Mouse (Mus musculus) liver, embryonic 12.5 days (tissue): Measurements from ENCODE around the gene Rab31. TPM values are rescaled to one million over a fixed set of nuclear protein-coding genes. Genes with fewer than 3 reads are reported as not detected.

ENCODE experiments used
- ATAC-seq: fragments of 200-750 bp; cut with Nextera tagmentation; 2 replicates; pipeline ENCODE4 v1.8.0; 2017; ENCODE audit warnings: moderate number of reproducible peaks, mild to moderate bottlenecking, moderate library complexity
- H3K27ac ChIP-seq: fragments of 300-500 bp; sonication (generic); 2 replicates; pipeline ENCODE4 v1.5.1; 2016; ENCODE audit warnings: mild to moderate bottlenecking
- H3K27me3 ChIP-seq: fragments of 300-500 bp; sonication (generic); replicated peaks from 2 replicates; pipeline ENCODE4 v1.6.1; 2016; ENCODE audit warnings: mild to moderate bottlenecking, moderate library complexity
- H3K36me3 ChIP-seq: fragments of 300-500 bp; sonication (generic); 2 replicates; pipeline ENCODE4 v1.6.1; 2016; ENCODE audit warnings: mild to moderate bottlenecking, moderate library complexity
- H3K4me1 ChIP-seq: fragments of 300-500 bp; sonication (generic); 2 replicates; pipeline ENCODE4 v1.6.1; 2016
- H3K4me2 ChIP-seq: fragments of 300-500 bp; sonication (generic); 2 replicates; pipeline ENCODE4 v1.6.1; 2016; ENCODE audit warnings: mild to moderate bottlenecking, moderate library complexity
- H3K4me3 ChIP-seq: fragments of 300-500 bp; sonication (generic); 2 replicates; pipeline ENCODE4 v1.5.1; 2016; ENCODE audit warnings: mild to moderate bottlenecking, moderate library complexity
- H3K9ac ChIP-seq: fragments of 300-500 bp; sonication (generic); 2 replicates; pipeline ENCODE4 v1.6.1; 2016; ENCODE audit warnings: mild to moderate bottlenecking, moderate library complexity
- H3K9me3 ChIP-seq: fragments of 300-500 bp; sonication (generic); replicated peaks from 2 replicates; pipeline ENCODE4 v1.6.1; 2016; ENCODE audit warnings: mild to moderate bottlenecking, moderate library complexity
- WGBS: fragments of 180-500 bp; shearing (Covaris S2); methylation state at CpG from one replicate; pipeline ENCODE4 v1.1.7; 2016; ENCODE audit not compliant: insufficient replicate concordance; 5-methylcytosine and 5-hydroxymethylcytosine counted together
- polyA plus RNA-seq: library from polyadenylated mRNA; unstranded; fragments of >200 nt; fragmentation: Nextera tagmentation; extraction: Ambion mirVana; gene quantifications from 2 replicates; pipeline ENCODE4 v1.2.1, GENCODE M21; 2016

The Rab31 gene
- polyA plus RNA-seq, 1 experiment from 2014 or later: 7.7 TPM

DNA sequence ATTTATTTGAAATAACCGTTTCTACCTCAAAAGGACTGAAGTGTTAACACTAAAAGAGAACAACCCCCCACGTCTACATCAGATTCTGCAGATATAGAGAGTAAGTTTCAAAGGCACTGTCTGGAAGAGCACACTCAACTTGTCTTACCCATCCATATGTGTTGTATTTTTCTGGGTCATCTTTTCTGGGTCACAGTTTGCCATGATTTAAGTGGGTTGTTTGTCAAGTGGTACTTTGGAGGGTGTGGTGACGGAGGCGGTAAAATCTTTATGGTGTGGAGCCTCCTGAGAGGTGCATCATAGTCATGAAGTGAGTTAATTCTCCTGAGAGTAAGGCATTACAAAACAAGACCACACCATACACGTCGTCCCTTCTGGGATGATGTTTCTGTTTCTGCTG lies 147.0 kb downstream of the Rab31 start:
- H3K9ac ChIP-seq: no peak overlapping the region
- H3K27me3 ChIP-seq: no peaks in the 10 kb centered on the region; the same call in 1 of the 2 replicates
- H3K9me3 ChIP-seq: no peaks in the 10 kb centered on the region
- H3K4me1 ChIP-seq: no peaks in the 10 kb centered on the region
- 74% methylated on average over 6 of the region's 6 CpGs for WGBS
- H3K4me3 ChIP-seq: no peak overlapping the region
- no peaks in the 10 kb centered on the region for H3K36me3 ChIP-seq
- H3K4me2 ChIP-seq: no peak overlapping the region
- no peak overlapping the region for H3K27ac ChIP-seq
- ATAC-seq: no peak

DNA sequence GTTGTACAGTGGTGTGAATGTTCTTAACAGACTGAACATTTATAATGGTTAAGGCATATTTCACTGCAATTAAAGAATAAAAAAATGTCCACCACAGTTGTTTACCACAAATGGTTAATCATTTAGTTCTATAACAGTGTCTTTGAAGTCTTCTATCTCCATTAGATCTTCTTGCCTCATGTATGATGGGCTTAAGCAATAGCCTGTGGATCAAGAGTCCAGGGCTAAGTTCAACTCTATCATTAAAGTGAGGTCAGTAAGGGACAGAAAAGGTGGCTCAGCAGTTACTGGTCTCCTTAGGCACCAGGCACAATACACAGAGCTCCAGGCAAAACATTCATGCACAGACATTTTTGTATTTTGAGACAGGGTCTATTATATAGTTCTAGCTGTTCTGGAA lies 149.4 kb downstream of the Rab31 start:
- no peaks in the 10 kb centered on the region for H3K4me1 ChIP-seq
- no peaks in the 10 kb centered on the region; the same call in 1 of the 2 replicates for H3K27me3 ChIP-seq
- no peaks in the 10 kb centered on the region for H3K36me3 ChIP-seq
- H3K9me3 ChIP-seq: no peaks in the 10 kb centered on the region
- H3K9ac ChIP-seq: no peak overlapping the region
- H3K4me3 ChIP-seq: no peak overlapping the region
- no peak for ATAC-seq
- H3K4me2 ChIP-seq: no peak overlapping the region
- no peak overlapping the region for H3K27ac ChIP-seq

DNA sequence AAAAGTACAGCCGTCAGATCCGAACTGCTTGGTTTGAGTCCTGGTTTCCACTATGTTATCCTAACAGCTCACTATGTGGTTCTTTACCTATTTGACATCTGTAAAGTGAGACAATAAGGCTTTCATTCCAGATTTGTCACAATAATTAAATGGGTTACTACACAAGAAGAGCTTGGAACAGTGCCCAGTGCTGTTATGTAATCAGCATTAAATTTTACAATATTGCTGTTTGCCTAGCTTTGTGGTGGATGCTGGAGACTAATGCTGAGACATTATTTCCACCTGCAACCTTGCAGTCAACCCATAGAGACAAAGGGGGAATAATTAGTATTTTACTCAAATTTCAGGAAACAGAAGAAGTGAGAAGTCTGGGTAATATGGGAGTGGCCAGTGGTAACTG lies 154.1 kb downstream of the Rab31 start:
- ATAC-seq: no peak
- Histone ChIP-seq H3K4me3 (no peak overlapping the region), H3K9me3 (no peaks in the 10 kb centered on the region), H3K4me1 (peaks cover 7% of the 10 kb centered on the region; the same call in 1 of the 2 replicates), H3K9ac (no peak overlapping the region), H3K4me2 (no peak overlapping the region), H3K36me3 (no peaks in the 10 kb centered on the region), H3K27ac (no peak overlapping the region), H3K27me3 (no peaks in the 10 kb centered on the region; the same call in 1 of the 2 replicates)
- 85% methylated on average over 2 of the region's 2 CpGs for WGBS

DNA sequence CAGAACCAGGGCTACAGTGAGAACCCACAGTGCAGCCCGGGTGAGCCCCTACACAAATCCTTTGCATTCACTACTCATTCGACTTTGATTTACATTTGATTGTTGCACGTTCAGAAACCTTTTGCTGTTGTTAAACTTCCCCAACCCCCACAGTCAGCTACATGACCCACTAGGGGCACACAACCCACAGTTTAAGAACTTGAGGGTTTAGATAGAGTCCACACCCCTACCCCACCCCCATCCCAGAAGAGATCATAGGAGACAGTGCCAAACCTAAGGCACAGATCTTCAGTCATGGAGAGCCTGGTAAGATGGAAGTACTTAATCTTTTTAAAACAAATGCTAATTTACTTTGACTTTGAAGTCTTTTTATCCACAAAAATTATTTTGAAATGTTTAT lies 156.9 kb downstream of the Rab31 start:
- no peak overlapping the region for H3K9ac ChIP-seq
- no peak overlapping the region for H3K4me3 ChIP-seq
- H3K4me1 ChIP-seq: peaks cover 18% of the 10 kb centered on the region
- 39% methylated on average over 3 of the region's 3 CpGs for WGBS
- H3K27ac ChIP-seq: no peak overlapping the region
- no peaks in the 10 kb centered on the region for H3K27me3 ChIP-seq
- H3K9me3 ChIP-seq: no peaks in the 10 kb centered on the region
- H3K36me3 ChIP-seq: no peaks in the 10 kb centered on the region
- no peak for ATAC-seq
- no peak overlapping the region for H3K4me2 ChIP-seq

DNA sequence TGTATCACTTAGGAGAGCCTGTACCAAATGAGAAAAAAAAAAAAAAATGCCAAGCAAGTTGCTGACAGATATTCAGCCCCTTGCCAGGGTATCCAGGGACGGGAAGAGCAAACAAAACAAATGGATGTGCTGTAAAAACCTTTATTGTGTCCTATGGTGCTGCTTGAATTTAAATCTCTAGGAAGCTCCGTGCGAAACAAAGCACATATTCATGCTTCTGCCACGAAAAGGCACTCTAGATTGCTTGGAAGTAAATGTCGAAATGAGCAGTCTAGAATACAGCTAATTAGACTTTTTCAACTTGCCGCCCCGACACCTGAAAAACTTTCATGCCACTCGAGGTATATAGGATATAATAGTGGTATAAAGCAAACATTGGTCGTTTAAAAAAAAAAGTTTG lies 158.1 kb downstream of the Rab31 start:
- Histone ChIP-seq H3K4me2 (peak overlapping the region; percentile 85), H3K36me3 (peaks cover 5% of the 10 kb centered on the region), H3K9me3 (no peaks in the 10 kb centered on the region), H3K27me3 (no peaks in the 10 kb centered on the region), H3K4me3 (peak overlapping the region; percentile 98), H3K4me1 (peaks cover 28% of the 10 kb centered on the region), H3K9ac (peak overlapping the region; percentile 99), H3K27ac (peak overlapping the region; percentile 98)
- no peak for ATAC-seq
- WGBS: 5% methylated on average over 9 of the region's 9 CpGs

DNA sequence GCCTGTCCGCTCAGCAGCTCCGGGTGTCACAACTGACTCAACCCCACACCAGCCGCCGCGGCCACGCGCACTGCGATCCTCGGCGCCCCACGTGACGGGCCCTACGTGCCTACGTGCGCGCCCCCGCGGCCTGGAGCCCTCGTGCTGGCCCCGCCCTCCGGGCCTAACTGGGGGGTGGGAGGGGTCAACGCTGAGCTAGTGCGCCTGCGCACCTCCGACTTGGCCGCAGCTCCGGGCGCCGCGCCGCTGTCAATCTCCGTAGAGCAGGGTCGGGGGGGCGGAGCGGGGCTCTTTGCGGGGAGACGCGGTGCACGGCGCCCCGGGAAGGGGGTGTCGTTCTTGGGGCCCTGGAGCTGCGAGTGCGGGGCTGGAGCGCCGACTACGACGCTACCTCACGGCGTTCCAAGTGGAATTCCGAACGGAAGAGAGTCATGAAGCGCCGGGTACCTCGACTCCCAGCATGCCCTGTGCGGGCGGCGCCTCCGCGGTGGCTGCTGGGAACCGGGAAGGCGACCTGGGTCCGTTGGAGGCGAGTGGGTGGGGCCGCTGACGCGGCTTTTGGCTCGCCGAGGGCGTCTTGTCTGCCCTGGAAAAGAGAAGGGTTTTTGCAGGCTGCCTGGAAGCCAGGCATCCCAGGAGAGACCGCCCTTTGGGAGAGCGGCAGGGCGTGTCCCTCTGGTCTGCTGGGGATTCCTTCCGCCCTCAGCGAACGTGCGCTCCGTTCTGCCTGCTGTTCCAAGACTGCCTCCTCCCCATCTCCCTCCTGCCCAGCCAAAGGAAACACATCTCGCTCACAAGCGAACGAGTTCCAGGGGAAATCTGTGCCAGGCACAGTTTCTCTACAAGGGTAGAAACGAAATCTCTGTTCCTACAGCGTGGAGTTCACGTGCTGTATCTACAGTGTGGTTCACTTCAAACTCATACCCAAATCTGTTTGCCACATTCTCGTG lies 158.8 kb downstream of the Rab31 start, which contains the start of gene Vapa:
TSS of gene Vapa (minus strand) at position 93 of the 950 bp plus-strand sequence.
- H3K4me1 ChIP-seq: peaks cover 35% of the 10 kb centered on the region
- under 1% methylated on average over 73 of the region's 85 CpGs for WGBS
- peak within 1 kb of the TSS; percentile 85 for H3K4me2 ChIP-seq
- peaks cover 10% of the 10 kb centered on the region for H3K36me3 ChIP-seq
- no peaks in the 10 kb centered on the region for H3K9me3 ChIP-seq
- ATAC-seq: peak; percentile 90
- peak within 1 kb of the TSS; percentile 98 for H3K4me3 ChIP-seq
- H3K27me3 ChIP-seq: no peaks in the 10 kb centered on the region
- H3K9ac ChIP-seq: peak within 1 kb of the TSS; percentile 99
- peak within 1 kb of the TSS; percentile 98 for H3K27ac ChIP-seq

DNA sequence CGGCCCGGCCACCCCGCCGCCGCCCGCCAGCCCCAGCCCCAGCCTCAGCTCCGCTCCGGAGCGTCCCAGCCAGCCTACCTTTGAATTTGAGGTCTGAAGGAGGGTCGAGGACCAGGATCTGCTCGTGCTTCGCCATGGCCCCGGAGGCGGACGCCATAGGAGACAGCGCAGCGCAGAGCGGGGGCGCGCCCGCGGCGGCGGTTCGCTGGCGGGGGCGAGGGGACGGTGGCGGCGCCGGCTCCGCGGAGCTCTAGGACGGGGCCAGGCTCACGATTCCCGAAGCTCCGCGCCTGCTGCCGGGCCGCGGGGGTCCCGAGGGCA lies 159.4 kb downstream of the Rab31 start:
- Histone ChIP-seq H3K4me1 (peaks cover 41% of the 10 kb centered on the region), H3K9me3 (no peaks in the 10 kb centered on the region), H3K9ac (peak overlapping the region; percentile 99), H3K4me2 (peak overlapping the region; percentile 85), H3K27ac (peak overlapping the region; percentile 98), H3K27me3 (no peaks in the 10 kb centered on the region), H3K36me3 (peaks cover 10% of the 10 kb centered on the region), H3K4me3 (peak overlapping the region; percentile 98)
- peak; percentile 66 for ATAC-seq
- 3% methylated on average over 42 of the region's 42 CpGs for WGBS

DNA sequence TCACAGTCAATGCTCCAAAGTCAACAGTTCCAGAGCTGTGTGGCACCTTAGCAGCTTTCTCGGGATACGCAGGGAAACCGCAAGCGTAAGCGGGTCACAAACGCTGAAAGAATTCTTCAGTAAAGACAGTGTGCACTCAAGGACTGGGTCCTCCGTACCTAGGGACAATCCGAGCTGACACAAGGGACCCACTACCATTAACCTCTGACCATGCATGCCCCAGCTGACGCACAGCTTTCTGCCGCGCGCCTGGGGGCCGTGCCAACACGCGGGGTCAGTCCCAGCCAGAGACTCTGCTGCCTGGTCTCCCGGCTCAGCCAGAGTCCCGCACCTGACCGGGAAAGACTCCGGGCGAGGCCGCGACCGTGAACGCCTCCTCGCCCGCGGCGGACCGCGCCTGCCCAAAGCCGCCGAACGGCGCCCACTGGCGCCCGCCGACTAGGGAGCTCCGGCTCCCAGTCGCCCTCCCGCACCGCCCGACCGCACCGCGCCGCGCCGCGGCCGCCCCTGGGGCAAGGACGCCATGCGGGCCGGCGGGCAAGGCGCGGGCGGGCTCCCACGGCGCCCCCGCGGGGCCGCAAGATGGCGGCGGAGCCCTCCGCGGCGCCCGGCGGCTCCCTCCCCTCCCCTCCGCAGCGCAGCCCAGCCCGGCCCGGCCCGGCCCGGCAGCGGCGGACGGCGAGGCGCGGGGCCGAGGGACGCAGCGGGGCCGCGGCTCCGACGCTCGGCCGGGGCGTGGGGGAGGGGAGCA lies 160.0 kb downstream of the Rab31 start:
- Histone ChIP-seq H3K27me3 (no peaks in the 10 kb centered on the region), H3K9me3 (no peaks in the 10 kb centered on the region), H3K36me3 (peaks cover 10% of the 10 kb centered on the region), H3K4me2 (peak overlapping the region; percentile 85), H3K9ac (peak overlapping the region; percentile 99), H3K4me3 (peak overlapping the region; percentile 98), H3K27ac (peak overlapping the region; percentile 98), H3K4me1 (peaks cover 47% of the 10 kb centered on the region)
- ATAC-seq: peak; percentile 50
- WGBS: under 1% methylated on average over 46 of the region's 91 CpGs

DNA sequence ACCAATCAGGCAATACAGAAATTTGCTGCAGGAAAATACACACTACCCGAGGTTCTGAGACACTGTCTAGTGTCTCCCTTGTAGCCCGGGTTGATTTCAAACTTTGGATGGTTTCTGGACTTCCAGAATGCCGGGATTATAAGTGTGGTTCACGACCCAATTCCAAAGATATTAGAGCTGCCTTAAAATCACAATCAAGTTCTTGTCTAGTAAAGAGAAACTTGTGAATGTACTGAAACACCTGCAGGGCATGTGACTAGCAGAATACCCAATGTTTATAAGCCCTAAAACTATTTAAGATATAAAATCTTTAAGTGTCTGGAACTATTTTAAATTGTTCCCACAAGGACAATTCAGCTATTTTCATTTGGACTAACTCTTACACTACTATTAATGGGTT lies 160.8 kb downstream of the Rab31 start:
- no peak overlapping the region for H3K27ac ChIP-seq
- peaks cover 55% of the 10 kb centered on the region for H3K4me1 ChIP-seq

DNA sequence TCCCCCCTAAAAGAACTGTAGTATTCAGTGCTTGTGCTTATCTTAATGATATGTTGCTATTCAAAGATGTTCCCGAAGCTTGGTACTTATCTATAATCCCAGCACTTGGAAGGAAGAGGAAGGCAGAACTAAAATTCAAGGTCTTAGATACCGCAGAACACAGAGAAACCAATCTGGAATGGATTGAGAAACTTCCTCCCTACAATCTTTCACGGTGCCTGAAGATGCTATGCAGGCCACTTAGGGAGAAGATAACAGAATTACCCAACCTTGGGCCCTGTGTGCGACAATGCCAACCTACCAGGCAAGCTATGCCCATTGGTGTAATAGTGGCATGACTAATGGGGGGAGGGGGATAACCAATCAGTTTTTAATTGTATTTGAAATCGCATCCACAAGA lies 163.8 kb downstream of the Rab31 start:
- H3K36me3 ChIP-seq: peaks cover 10% of the 10 kb centered on the region
- WGBS: 23% methylated on average over 5 of the region's 5 CpGs

More for the DNA sequence above, 160.8 kb downstream of the Rab31 start:
- no peaks in the 10 kb centered on the region for H3K27me3 ChIP-seq
- ATAC-seq: no peak
- H3K4me2 ChIP-seq: peak overlapping the region; percentile 85
- 8% methylated on average over 4 of the region's 4 CpGs for WGBS
- no peaks in the 10 kb centered on the region for H3K9me3 ChIP-seq
- peak overlapping the region; percentile 99 for H3K9ac ChIP-seq
- peak overlapping the region; percentile 98 for H3K4me3 ChIP-seq
- peaks cover 10% of the 10 kb centered on the region for H3K36me3 ChIP-seq

DNA sequence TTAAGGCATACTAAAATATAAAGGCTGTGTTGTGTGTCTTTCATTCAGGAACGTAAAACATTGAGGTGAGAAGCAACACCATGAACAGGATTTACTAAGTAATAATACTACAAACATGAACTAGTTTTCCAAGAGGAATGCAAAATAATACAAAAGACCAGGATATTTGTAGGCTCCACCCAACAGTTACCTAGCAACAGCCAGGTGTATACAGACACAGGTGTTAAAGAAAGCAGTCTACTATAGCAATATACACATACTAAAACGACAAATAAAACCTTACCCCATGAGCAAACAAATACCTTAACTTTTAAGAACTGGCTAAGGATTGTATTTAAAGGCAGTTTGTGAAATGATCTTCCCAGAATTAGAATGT lies 164.3 kb downstream of the Rab31 start:
- no peaks in the 10 kb centered on the region for H3K9me3 ChIP-seq
- 0 out of 2 replicates have a peak overlapping the region, but pooled peaks have one; percentile 17 for H3K9ac ChIP-seq
- 79% methylated on average over 2 of the region's 2 CpGs for WGBS
- peaks cover 81% of the 10 kb centered on the region for H3K4me1 ChIP-seq
- no peaks in the 10 kb centered on the region for H3K27me3 ChIP-seq
- ATAC-seq: no peak
- peaks cover 10% of the 10 kb centered on the region for H3K36me3 ChIP-seq
- H3K27ac ChIP-seq: 0 out of 2 replicates have a peak overlapping the region, but pooled peaks have one; percentile 72
- H3K4me3 ChIP-seq: no peak overlapping the region
- H3K4me2 ChIP-seq: peak overlapping the region; percentile 58

More for the DNA sequence above, 163.8 kb downstream of the Rab31 start:
- H3K4me1 ChIP-seq: peaks cover 78% of the 10 kb centered on the region
- H3K27me3 ChIP-seq: no peaks in the 10 kb centered on the region
- H3K27ac ChIP-seq: peak overlapping the region; percentile 52; the same call in 1 of the 2 replicates
- 0 out of 2 replicates have a peak overlapping the region, but pooled peaks have one; percentile 0 for H3K4me3 ChIP-seq
- H3K9me3 ChIP-seq: no peaks in the 10 kb centered on the region
- peak overlapping the region; percentile 58 for H3K4me2 ChIP-seq
- no peak overlapping the region for H3K9ac ChIP-seq
- ATAC-seq: no peak
